Mouse (Mus musculus) embryonic facial prominence, embryonic 13.5 days (tissue): ENCODE measurements around the gene Kat7. TPM values are rescaled to one million over a fixed set of nuclear protein-coding genes. Genes with fewer than 3 reads are reported as not detected.

ENCODE experiments used
- ATAC-seq: fragments of 200-750 bp; cut with Nextera tagmentation; 2 replicates; pipeline ENCODE4 v1.8.0; 2017; ENCODE audit warnings: low read depth; ENCODE audit not compliant: insufficient number of reproducible peaks, insufficient read depth, low FRiP score, low TSS enrichment
- H3K27ac ChIP-seq: fragments of 300-500 bp; sonication (generic); 2 replicates; pipeline ENCODE4 v1.5.1; 2015; ENCODE audit warnings: moderate library complexity, mild to moderate bottlenecking, inconsistent platforms
- H3K27me3 ChIP-seq: fragments of 300-500 bp; sonication (generic); 2 replicates; pipeline ENCODE4 v1.6.1; 2015; ENCODE audit warnings: mild to moderate bottlenecking, inconsistent platforms
- H3K36me3 ChIP-seq: fragments of 300-500 bp; sonication (generic); 2 replicates; pipeline ENCODE4 v1.6.1; 2015; ENCODE audit warnings: mild to moderate bottlenecking, inconsistent platforms
- H3K4me1 ChIP-seq: fragments of 300-500 bp; sonication (generic); 2 replicates; pipeline ENCODE4 v1.6.1; 2015; ENCODE audit warnings: inconsistent platforms
- H3K4me2 ChIP-seq: fragments of 300-500 bp; sonication (generic); 2 replicates; pipeline ENCODE4 v1.6.1; 2015; ENCODE audit warnings: moderate library complexity, mild to moderate bottlenecking, inconsistent platforms
- H3K4me3 ChIP-seq: fragments of 300-500 bp; sonication (generic); 2 replicates; pipeline ENCODE4 v1.5.1; 2015; ENCODE audit warnings: mild to moderate bottlenecking, inconsistent platforms
- H3K9ac ChIP-seq: fragments of 300-500 bp; sonication (generic); 2 replicates; pipeline ENCODE4 v1.6.1; 2015; ENCODE audit warnings: mild to moderate bottlenecking, inconsistent platforms
- H3K9me3 ChIP-seq: fragments of 300-500 bp; sonication (generic); 2 replicates; pipeline ENCODE4 v1.6.1; 2016; ENCODE audit warnings: inconsistent platforms
- WGBS: fragments of 180-500 bp; shearing (Covaris S2); methylation state at CpG from one replicate; pipeline ENCODE4 v1.1.7; 2015; ENCODE audit warnings: mixed read lengths; 5-methylcytosine and 5-hydroxymethylcytosine counted together
- polyA plus RNA-seq: library from polyadenylated mRNA; unstranded; fragments of >200 nt; fragmentation: Nextera tagmentation; extraction: Ambion mirVana; gene quantifications from 2 replicates; pipeline ENCODE4 v1.2.1, GENCODE M21; 2015

Gene Kat7
- 67.0 and 67.2 TPM in 2 replicates for polyA plus RNA-seq

- Histone ChIP-seq H3K27ac (peak within 1 kb of the TSS; percentile 97), H3K9me3 (no peaks in the 10 kb centered on the region), H3K36me3 (peaks cover 11% of the 10 kb centered on the region), H3K4me3 (peak within 1 kb of the TSS; percentile 92), H3K9ac (peak within 1 kb of the TSS; percentile 96), H3K27me3 (no peaks in the 10 kb centered on the region), H3K4me2 (peak within 1 kb of the TSS; percentile 88), H3K4me1 (peaks cover 23% of the 10 kb centered on the region)
- WGBS = under 1% methylated on average over 42 of the region's 42 CpGs
- peak; percentile 93 for ATAC-seq
Measured at GRCm38 (mm10) chr11:95310007-95310647, at the start of gene Kat7. Gene Kat7 (minus strand): TSS chr11:95310246.

- Histone ChIP-seq H3K27me3 (no peaks in the 10 kb centered on the region), H3K4me3 (no peak overlapping the region), H3K4me2 (no peak overlapping the region), H3K9ac (no peak overlapping the region), H3K27ac (peak overlapping the region; percentile 52), H3K4me1 (peaks cover 27% of the 10 kb centered on the region), H3K36me3 (peaks cover 7% of the 10 kb centered on the region), H3K9me3 (no peaks in the 10 kb centered on the region)
- ATAC-seq = no peak
- 45% methylated on average over 3 of the region's 3 CpGs for WGBS
Measured at GRCm38 (mm10) chr11:95358263-95358662, 48.2 kb upstream of the Kat7 start.

- 0 out of 2 replicates have a peak, but pooled peaks have one; percentile 37 for ATAC-seq
- 81% methylated on average over 17 of the region's 17 CpGs for WGBS
- Histone ChIP-seq H3K4me1 (peaks cover 27% of the 10 kb centered on the region), H3K9me3 (no peaks in the 10 kb centered on the region), H3K4me3 (no peak overlapping the region), H3K36me3 (peaks cover 7% of the 10 kb centered on the region), H3K9ac (no peak overlapping the region), H3K27ac (0 out of 2 replicates have a peak overlapping the region, but pooled peaks have one; percentile 12), H3K4me2 (no peak overlapping the region), H3K27me3 (no peaks in the 10 kb centered on the region)
Measured at GRCm38 (mm10) chr11:95356469-95357273, 46.6 kb upstream of the Kat7 start.

- no peak overlapping the region for H3K27ac ChIP-seq
- no peak overlapping the region for H3K4me2 ChIP-seq
- no peak overlapping the region for H3K4me3 ChIP-seq
- H3K27me3 ChIP-seq = no peaks in the 10 kb centered on the region
- peaks cover 27% of the 10 kb centered on the region for H3K4me1 ChIP-seq
- peaks cover 11% of the 10 kb centered on the region for H3K36me3 ChIP-seq
- no peaks in the 10 kb centered on the region for H3K9me3 ChIP-seq
- no peak overlapping the region for H3K9ac ChIP-seq
- 85% methylated on average over 7 of the region's 7 CpGs for WGBS
- ATAC-seq = no peak
Measured at GRCm38 (mm10) chr11:95356039-95356438, 46.0 kb upstream of the Kat7 start.

GRCm38 (mm10) chr11:95355661-95356011 lies 45.6 kb upstream of the Kat7 start:
- Histone ChIP-seq H3K9ac (no peak overlapping the region), H3K36me3 (peaks cover 14% of the 10 kb centered on the region), H3K4me2 (0 out of 2 replicates have a peak overlapping the region, but pooled peaks have one; percentile 16), H3K9me3 (no peaks in the 10 kb centered on the region), H3K4me1 (peaks cover 27% of the 10 kb centered on the region), H3K27ac (peak overlapping the region; percentile 44; the same call in 1 of the 2 replicates), H3K4me3 (no peak overlapping the region), H3K27me3 (no peaks in the 10 kb centered on the region)
- 96% methylated on average over 5 of the region's 5 CpGs for WGBS
- no peak for ATAC-seq

GRCm38 (mm10) chr11:95354945-95355660 lies 45.1 kb upstream of the Kat7 start:
- no peak overlapping the region for H3K9ac ChIP-seq
- no peak overlapping the region for H3K4me3 ChIP-seq
- 0 out of 2 replicates have a peak overlapping the region, but pooled peaks have one; percentile 16 for H3K4me2 ChIP-seq
- H3K36me3 ChIP-seq = peaks cover 14% of the 10 kb centered on the region
- H3K4me1 ChIP-seq = peaks cover 31% of the 10 kb centered on the region
- H3K27me3 ChIP-seq = no peaks in the 10 kb centered on the region
- no peaks in the 10 kb centered on the region for H3K9me3 ChIP-seq
- WGBS = 80% methylated on average over 12 of the region's 12 CpGs
- H3K27ac ChIP-seq = peak overlapping the region; percentile 44; the same call in 1 of the 2 replicates
- ATAC-seq = no peak

- H3K4me1 ChIP-seq = peaks cover 37% of the 10 kb centered on the region
- H3K27me3 ChIP-seq = no peaks in the 10 kb centered on the region
- no peaks in the 10 kb centered on the region for H3K9me3 ChIP-seq
- no peak overlapping the region for H3K9ac ChIP-seq
- no peak for ATAC-seq
- peaks cover 10% of the 10 kb centered on the region for H3K36me3 ChIP-seq
- H3K27ac ChIP-seq = no peak overlapping the region
- WGBS = 90% methylated on average over 14 of the region's 14 CpGs
- H3K4me3 ChIP-seq = no peak overlapping the region
- no peak overlapping the region for H3K4me2 ChIP-seq
Measured at GRCm38 (mm10) chr11:95354228-95354944, 44.3 kb upstream of the Kat7 start.

- Histone ChIP-seq H3K9ac (no peak overlapping the region), H3K4me1 (peaks cover 29% of the 10 kb centered on the region), H3K27ac (no peak overlapping the region), H3K4me3 (no peak overlapping the region), H3K36me3 (peaks cover 20% of the 10 kb centered on the region), H3K4me2 (no peak overlapping the region), H3K9me3 (no peaks in the 10 kb centered on the region), H3K27me3 (no peaks in the 10 kb centered on the region)
- WGBS = 88% methylated on average over 9 of the region's 9 CpGs
- ATAC-seq = no peak
Measured at GRCm38 (mm10) chr11:95353226-95353625, 43.2 kb upstream of the Kat7 start.

GRCm38 (mm10) chr11:95352686-95353085 lies 42.6 kb upstream of the Kat7 start:
- peaks cover 25% of the 10 kb centered on the region for H3K36me3 ChIP-seq
- H3K27ac ChIP-seq = no peak overlapping the region
- peaks cover 25% of the 10 kb centered on the region for H3K4me1 ChIP-seq
- WGBS = 87% methylated on average over 2 of the region's 2 CpGs
- H3K4me3 ChIP-seq = no peak overlapping the region
- no peak for ATAC-seq
- no peak overlapping the region for H3K4me2 ChIP-seq
- H3K27me3 ChIP-seq = no peaks in the 10 kb centered on the region
- H3K9me3 ChIP-seq = no peaks in the 10 kb centered on the region
- H3K9ac ChIP-seq = no peak overlapping the region

GRCm38 (mm10) chr11:95350960-95351359 lies 40.9 kb upstream of the Kat7 start:
- H3K4me3 ChIP-seq = no peak overlapping the region
- H3K27ac ChIP-seq = no peak overlapping the region
- H3K9me3 ChIP-seq = no peaks in the 10 kb centered on the region
- 86% methylated on average over 3 of the region's 3 CpGs for WGBS
- no peak overlapping the region for H3K9ac ChIP-seq
- no peak for ATAC-seq
- no peak overlapping the region for H3K4me2 ChIP-seq
- peaks cover 16% of the 10 kb centered on the region for H3K4me1 ChIP-seq
- H3K27me3 ChIP-seq = no peaks in the 10 kb centered on the region
- H3K36me3 ChIP-seq = peaks cover 33% of the 10 kb centered on the region

- H3K4me2 ChIP-seq = no peak overlapping the region
- 62% methylated on average over 6 of the region's 6 CpGs for WGBS
- peaks cover 12% of the 10 kb centered on the region; the same call in 1 of the 2 replicates for H3K4me1 ChIP-seq
- no peak overlapping the region for H3K9ac ChIP-seq
- H3K9me3 ChIP-seq = no peaks in the 10 kb centered on the region
- no peak overlapping the region for H3K27ac ChIP-seq
- H3K36me3 ChIP-seq = peaks cover 32% of the 10 kb centered on the region
- no peak for ATAC-seq
- H3K4me3 ChIP-seq = no peak overlapping the region
- H3K27me3 ChIP-seq = no peaks in the 10 kb centered on the region
Measured at GRCm38 (mm10) chr11:95350289-95350688, 40.2 kb upstream of the Kat7 start.
